Mouse (Mus musculus) hindbrain, embryonic 10.5 days (tissue): ENCODE measurements at regions not wholly inside any gene's neighbourhood (a gene's known extent, or its start where the extent isn't known, plus 50 kb on each side); places are given as distances from the start of the nearest gene placed in this dataset.

Experiments
- DNase-seq: peaks from one replicate; pipeline ENCODE4 v3.0.0-alpha.2; 2017; ENCODE audit warnings: low spot score
- H3K27ac ChIP-seq: fragments of 300-500 bp; sonication (generic); 2 replicates; pipeline ENCODE4 v1.5.1; 2016; ENCODE audit warnings: mild to moderate bottlenecking, moderate library complexity
- H3K27me3 ChIP-seq: fragments of 300-500 bp; sonication (generic); 2 replicates; pipeline ENCODE4 v1.6.1; 2016; ENCODE audit warnings: mild to moderate bottlenecking; ENCODE audit not compliant: poor library complexity, insufficient read depth, severe bottlenecking
- H3K36me3 ChIP-seq: fragments of 300-500 bp; sonication (generic); 2 replicates; pipeline ENCODE4 v1.6.1; 2016; ENCODE audit warnings: mild to moderate bottlenecking, moderate library complexity
- H3K4me1 ChIP-seq: fragments of 300-500 bp; sonication (generic); replicated peaks from 2 replicates; pipeline ENCODE4 v1.6.1; 2016; ENCODE audit warnings: mild to moderate bottlenecking
- H3K4me3 ChIP-seq: fragments of 300-500 bp; sonication (generic); 2 replicates; pipeline ENCODE4 v1.5.1; 2016; ENCODE audit warnings: mild to moderate bottlenecking, moderate library complexity
- H3K9me3 ChIP-seq: fragments of 300-500 bp; sonication (generic); 2 replicates; pipeline ENCODE4 v1.6.1; 2016; ENCODE audit warnings: mild to moderate bottlenecking, moderate library complexity
- WGBS: fragments of 180-500 bp; shearing (Covaris S2); methylation state at CpG from one replicate; pipeline ENCODE4 v1.1.7; 2016; 5-methylcytosine and 5-hydroxymethylcytosine counted together

DNA sequence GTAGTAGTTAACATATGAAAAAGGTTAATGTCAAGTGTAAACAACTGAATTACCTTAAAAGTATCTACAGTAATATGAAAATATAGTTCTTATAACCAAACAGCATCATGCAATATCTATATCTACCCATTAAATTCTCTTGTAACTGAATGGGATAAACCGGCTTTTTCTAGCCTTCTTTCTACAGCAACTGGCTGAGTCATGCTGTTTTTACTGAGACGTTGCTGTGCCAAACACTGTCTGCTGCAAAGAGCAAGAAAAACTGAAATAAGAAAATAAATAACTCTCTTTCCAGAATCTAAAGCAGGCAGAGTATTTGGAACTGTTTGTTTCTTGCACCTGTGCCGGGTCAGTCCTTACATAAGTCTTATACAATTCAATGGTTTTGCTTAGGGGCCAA is 74.0 kb downstream of the Nxf2 start:
- 90% methylated on average over 3 of the region's 3 CpGs for WGBS
- Histone ChIP-seq H3K36me3 (no peaks in the 10 kb centered on the region), H3K27me3 (no peaks in the 10 kb centered on the region), H3K9me3 (no peaks in the 10 kb centered on the region), H3K4me3 (no peak overlapping the region), H3K27ac (no peak overlapping the region), H3K4me1 (no peaks in the 10 kb centered on the region)
- DNase-seq, result no peak

DNA sequence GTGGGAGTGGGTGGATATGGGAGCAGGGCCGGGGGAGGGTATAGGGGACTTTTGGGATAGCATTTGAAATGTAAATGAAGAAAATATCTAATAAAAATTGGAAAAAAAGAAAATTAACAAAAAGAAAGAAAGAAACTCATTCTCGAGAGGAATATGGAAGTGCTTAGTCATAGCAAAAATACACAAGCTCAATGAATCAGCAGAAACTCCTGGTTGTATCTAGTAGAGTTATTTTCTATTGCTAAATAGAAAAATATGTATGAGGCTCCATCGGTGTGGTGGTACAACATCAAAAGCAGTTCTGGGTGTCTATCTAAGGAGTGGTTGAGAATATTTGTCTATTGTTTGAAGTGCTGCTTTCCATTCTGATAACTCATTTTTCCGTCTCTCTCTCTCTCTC is 74.9 kb downstream of the Nxf2 start:
- Histone ChIP-seq H3K4me1 (no peaks in the 10 kb centered on the region), H3K36me3 (no peaks in the 10 kb centered on the region), H3K4me3 (no peak overlapping the region), H3K27ac (no peak overlapping the region), H3K27me3 (peaks cover 4% of the 10 kb centered on the region; the same call in 1 of the 2 replicates), H3K9me3 (no peaks in the 10 kb centered on the region)
- 87% methylated on average over 4 of the region's 4 CpGs for WGBS
- no peak for DNase-seq

DNA sequence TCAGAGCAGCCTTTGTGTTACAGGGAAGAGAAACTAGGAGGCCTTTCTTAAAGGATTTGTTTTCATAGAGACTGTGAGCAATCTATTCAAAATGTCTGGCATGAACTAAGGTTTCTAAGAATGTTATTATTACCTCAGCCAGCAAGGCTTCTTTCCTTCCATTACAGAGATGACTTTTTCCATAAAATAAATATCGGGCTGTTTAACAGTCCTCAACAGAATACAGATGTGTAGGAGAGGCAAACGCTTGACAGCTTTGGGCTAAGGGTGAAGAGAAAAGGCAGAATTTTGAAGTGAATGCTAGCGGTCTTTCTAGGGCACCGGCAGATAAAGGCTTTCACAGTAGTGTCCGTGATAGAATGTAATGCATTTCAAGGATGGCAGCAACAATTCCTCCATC is 73.3 kb upstream of the Armcx2 start:
- Histone ChIP-seq H3K4me3 (no peak overlapping the region), H3K36me3 (no peaks in the 10 kb centered on the region), H3K27ac (no peak overlapping the region), H3K4me1 (no peaks in the 10 kb centered on the region), H3K9me3 (no peaks in the 10 kb centered on the region), H3K27me3 (peaks cover 33% of the 10 kb centered on the region)
- 71% methylated on average over 5 of the region's 5 CpGs for WGBS
- DNase-seq, result no peak

DNA sequence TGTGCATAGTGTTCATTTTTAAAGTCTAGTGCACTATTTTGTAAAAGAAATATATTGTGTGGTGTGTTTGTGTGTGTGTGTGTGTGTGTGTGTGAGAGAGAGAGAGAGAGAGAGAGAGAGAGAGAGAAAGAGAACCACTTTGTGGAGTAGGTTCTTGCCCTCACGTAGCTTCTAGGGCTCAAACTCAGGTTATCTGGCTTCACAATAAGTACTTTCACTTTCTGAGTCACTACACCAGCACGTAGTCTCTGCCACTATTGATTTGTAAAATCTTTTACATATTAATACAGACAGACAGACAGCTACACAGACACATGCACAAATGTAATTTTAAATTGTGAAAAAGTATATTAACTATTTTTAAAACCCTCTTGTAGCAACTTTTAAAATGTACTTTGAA is 70.9 kb upstream of the Armcx2 start:
- no peaks in the 10 kb centered on the region for H3K4me1 ChIP-seq
- H3K27ac ChIP-seq, result no peak overlapping the region
- WGBS, result 68% methylated on average over 2 of the region's 2 CpGs
- H3K4me3 ChIP-seq, result no peak overlapping the region
- H3K36me3 ChIP-seq, result no peaks in the 10 kb centered on the region
- DNase-seq, result no peak
- H3K27me3 ChIP-seq, result peaks cover 46% of the 10 kb centered on the region
- no peaks in the 10 kb centered on the region for H3K9me3 ChIP-seq

DNA sequence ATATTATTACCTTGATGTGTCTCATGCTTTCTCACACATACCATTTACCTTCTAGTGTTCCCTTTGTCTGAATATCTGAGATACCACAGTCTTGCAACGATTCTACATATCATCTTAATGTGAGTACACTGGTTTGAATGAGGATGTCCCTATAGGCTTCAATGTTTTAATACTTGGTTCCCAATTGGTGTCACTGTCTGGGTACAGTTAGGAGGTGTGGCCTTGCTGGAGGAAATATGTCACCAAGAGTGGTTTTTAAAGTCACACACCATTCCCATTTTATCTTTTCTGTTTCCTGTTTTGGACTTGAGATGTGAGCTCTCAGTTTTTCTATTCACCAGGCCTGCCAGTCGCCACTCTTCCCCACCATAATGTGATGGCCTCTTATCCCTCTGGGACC is 69.8 kb upstream of the Armcx2 start:
- 74% methylated on average over 2 of the region's 2 CpGs for WGBS
- Histone ChIP-seq H3K36me3 (no peaks in the 10 kb centered on the region), H3K4me3 (no peak overlapping the region), H3K27ac (no peak overlapping the region), H3K9me3 (no peaks in the 10 kb centered on the region), H3K4me1 (no peaks in the 10 kb centered on the region), H3K27me3 (peaks cover 55% of the 10 kb centered on the region)
- DNase-seq, result no peak

DNA sequence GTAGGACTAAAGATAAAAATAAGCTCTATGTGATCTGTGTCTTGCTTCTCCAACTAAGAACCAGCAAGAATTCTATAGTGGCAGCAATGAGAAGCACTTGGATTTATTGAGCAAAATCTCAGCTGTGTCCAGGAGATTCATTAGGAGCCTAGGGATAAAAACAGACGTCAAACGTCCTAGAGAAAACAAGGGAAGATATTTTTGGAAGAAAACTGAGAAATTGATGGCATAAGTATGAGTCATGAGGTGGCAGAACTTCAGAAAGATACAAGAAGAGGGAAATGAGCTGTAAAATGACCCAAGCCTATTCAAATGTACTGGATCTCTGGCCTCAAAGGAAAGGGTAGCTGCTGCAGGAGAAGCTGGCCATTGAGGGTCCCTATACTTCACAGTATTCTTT is 65.7 kb upstream of the Armcx2 start:
- Histone ChIP-seq H3K4me3 (no peak overlapping the region), H3K27me3 (peaks cover 35% of the 10 kb centered on the region)
- 62% methylated on average over 2 of the region's 2 CpGs for WGBS

DNA sequence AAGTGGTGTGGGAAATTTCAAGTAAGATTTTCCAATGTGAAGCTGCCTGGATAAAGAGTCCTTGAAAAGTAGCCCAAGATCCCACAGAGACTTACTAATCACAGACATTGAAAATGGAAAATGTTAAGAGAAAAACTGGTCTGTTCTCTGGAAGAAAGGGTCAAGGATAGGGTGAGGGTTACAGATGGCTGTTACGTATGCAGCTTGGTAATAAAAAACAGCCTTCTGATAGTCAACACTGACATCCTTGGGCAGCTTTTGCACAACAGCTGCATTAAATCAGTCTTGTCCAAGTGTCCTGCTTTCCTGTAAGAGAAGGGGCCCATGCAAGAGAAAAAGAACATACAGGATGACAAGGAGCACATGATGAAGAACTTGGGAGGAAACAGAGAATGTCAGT is 64.6 kb upstream of the Armcx2 start:
- H3K9me3 ChIP-seq, result no peaks in the 10 kb centered on the region
- no peak overlapping the region for H3K27ac ChIP-seq
- no peaks in the 10 kb centered on the region for H3K36me3 ChIP-seq
- no peaks in the 10 kb centered on the region for H3K4me1 ChIP-seq
- H3K27me3 ChIP-seq, result peaks cover 41% of the 10 kb centered on the region
- no peak overlapping the region for H3K4me3 ChIP-seq
- DNase-seq, result no peak
- WGBS, result 70% methylated on average over 1 of the region's 1 CpGs

More for the DNA sequence above, 65.7 kb upstream of the Armcx2 start:
- no peak overlapping the region for H3K27ac ChIP-seq
- no peak for DNase-seq
- H3K4me1 ChIP-seq, result no peaks in the 10 kb centered on the region
- no peaks in the 10 kb centered on the region for H3K36me3 ChIP-seq
- no peaks in the 10 kb centered on the region for H3K9me3 ChIP-seq

DNA sequence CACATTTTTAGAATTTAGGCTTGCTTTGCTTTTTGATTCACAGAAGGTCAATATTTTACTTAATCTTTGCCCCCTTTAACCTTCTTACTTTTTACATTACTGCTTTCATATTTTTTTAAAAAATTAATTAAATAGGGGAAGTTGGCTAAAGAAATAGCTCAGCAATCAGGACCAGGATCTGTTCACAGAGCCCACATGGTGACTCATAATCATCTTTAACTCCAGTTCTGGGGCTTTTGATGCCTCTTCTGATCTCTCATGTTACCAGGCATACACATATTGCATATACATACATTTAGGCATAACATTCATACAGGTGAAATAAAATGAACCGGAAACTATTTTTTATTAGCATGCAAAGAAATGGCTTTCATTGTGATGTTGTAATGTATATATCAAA is 52.6 kb upstream of the Armcx2 start:
- Histone ChIP-seq H3K27me3 (peaks cover 14% of the 10 kb centered on the region), H3K36me3 (no peaks in the 10 kb centered on the region), H3K9me3 (no peaks in the 10 kb centered on the region), H3K27ac (no peak overlapping the region), H3K4me3 (no peak overlapping the region), H3K4me1 (no peaks in the 10 kb centered on the region)
- WGBS, result 97% methylated on average over 1 of the region's 1 CpGs
- DNase-seq, result no peak
